Mouse (Mus musculus) hindlimb bud, embryonic 11.5 days (tissue): ENCODE measurements around the gene Mgll.

ENCODE experiments used
- DNase-seq: peaks from one replicate; pipeline ENCODE4 v3.0.0-alpha.2; 2012; ENCODE audit warnings: low read depth, low spot score; ENCODE audit errors: extremely low spot score

Gene Mgll

GRCm38 (mm10) chr6:88724313-88725195 is at the start of gene Mgll:
Gene Mgll (plus strand): TSS chr6:88724412.
- no peak for DNase-seq

GRCm38 (mm10) chr6:88675815-88676214 is 48.4 kb upstream of the Mgll start:
- no peak for DNase-seq

- no peak for DNase-seq
These were observed 47.2 kb upstream of the Mgll start for GRCm38 (mm10) chr6:88676753-88677736.

GRCm38 (mm10) chr6:88677738-88678137 is 46.5 kb upstream of the Mgll start:
- DNase-seq = no peak

- no peak for DNase-seq
These were observed 43.2 kb upstream of the Mgll start for GRCm38 (mm10) chr6:88681026-88681425.

GRCm38 (mm10) chr6:88683380-88684053 is 40.7 kb upstream of the Mgll start:
- DNase-seq = no peak

- DNase-seq = no peak
These were observed 36.0 kb upstream of the Mgll start for GRCm38 (mm10) chr6:88688171-88688570.

- DNase-seq = no peak
These were observed 35.5 kb upstream of the Mgll start for GRCm38 (mm10) chr6:88688712-88689111.

GRCm38 (mm10) chr6:88690211-88690610 is 34.0 kb upstream of the Mgll start:
- DNase-seq = no peak

GRCm38 (mm10) chr6:88691361-88691760 is 32.9 kb upstream of the Mgll start:
- no peak for DNase-seq

- no peak for DNase-seq
These were observed 21.3 kb upstream of the Mgll start for GRCm38 (mm10) chr6:88702887-88703286.

- DNase-seq = no peak
These were observed 20.5 kb upstream of the Mgll start for GRCm38 (mm10) chr6:88703731-88704130.

- DNase-seq = no peak
These were observed 15.6 kb upstream of the Mgll start for GRCm38 (mm10) chr6:88708401-88709278.

GRCm38 (mm10) chr6:88709279-88709575 is 15.0 kb upstream of the Mgll start:
- no peak for DNase-seq

GRCm38 (mm10) chr6:88711313-88711712 is 12.9 kb upstream of the Mgll start:
- DNase-seq = no peak

GRCm38 (mm10) chr6:88712083-88712482 is 12.1 kb upstream of the Mgll start:
- no peak for DNase-seq

- no peak for DNase-seq
These were observed 10.9 kb upstream of the Mgll start for GRCm38 (mm10) chr6:88713320-88713719.

- DNase-seq = no peak
These were observed 10.0 kb upstream of the Mgll start for GRCm38 (mm10) chr6:88714200-88714674.

- no peak for DNase-seq
These were observed 8.8 kb upstream of the Mgll start for GRCm38 (mm10) chr6:88715378-88715781.

- DNase-seq = no peak
These were observed 8.2 kb upstream of the Mgll start for GRCm38 (mm10) chr6:88715966-88716365.
